Mouse (Mus musculus) bone marrow, adult 2 months (tissue): Measurements from ENCODE around the gene Aph1a. TPM values are rescaled to one million over a fixed set of nuclear protein-coding genes. Genes with fewer than 3 reads are reported as not detected.

Source experiments
- H3K27ac ChIP-seq: fragments of 200-500 bp; 2 replicates; pipeline ENCODE4 v1.5.1; 2012; ENCODE audit warnings: low read depth, mild to moderate bottlenecking, control low read depth, inconsistent platforms, low read length; ENCODE audit not compliant: control insufficient read depth, poor library complexity, insufficient read depth
- H3K4me1 ChIP-seq: fragments of 200-500 bp; 2 replicates; pipeline ENCODE4 v1.6.1; 2011; ENCODE audit warnings: low read length; ENCODE audit not compliant: control insufficient read depth, insufficient read depth
- H3K4me3 ChIP-seq: fragments of 200-500 bp; replicated peaks from 2 replicates; pipeline ENCODE3; 2011; ENCODE audit warnings: mild to moderate bottlenecking, low read depth, low read length, control low read depth; ENCODE audit not compliant: control insufficient read depth
- CTCF ChIP-seq: fragments of 200-500 bp; IDR thresholded peaks from 2 replicates; pipeline ENCODE4 v1.5.1; 2011; ENCODE audit warnings: low read length, control low read depth; ENCODE audit not compliant: control insufficient read depth, insufficient read depth
- POLR2A ChIP-seq: fragments of 200-500 bp; IDR thresholded peaks from 2 replicates; pipeline ENCODE4 v1.6.1; 2011; ENCODE audit warnings: low read depth, mild to moderate bottlenecking, control low read depth, low read length, borderline replicate concordance; ENCODE audit not compliant: control insufficient read depth
- WGBS: fragments of 180-500 bp; shearing (Covaris S2); methylation state at CpG from one replicate; pipeline ENCODE4 v1.1.7; 2018; 5-methylcytosine and 5-hydroxymethylcytosine counted together
- polyA plus RNA-seq: library from polyadenylated mRNA; stranded (reverse); fragments of >200 nt; gene quantifications from 2 replicates; pipeline ENCODE4 v1.2.4, GENCODE M21; 2011; ENCODE audit warnings: low replicate concordance; ENCODE audit not compliant: missing spikeins, insufficient read depth, insufficient read length

The Aph1a gene
- polyA plus RNA-seq, 1 experiment: 38.4 TPM

- no peak overlapping the region for H3K27ac ChIP-seq
- peaks cover 1% of the 10 kb centered on the region for H3K4me1 ChIP-seq
- 22% methylated on average over 4 of the region's 4 CpGs for WGBS
- no peak overlapping the region for H3K4me3 ChIP-seq
- TF ChIP-seq CTCF: no peak
- no peak for TF ChIP-seq POLR2A
Measured at GRCm38 (mm10) chr3:95924185-95924584, 30.4 kb downstream of the Aph1a start.

DNA sequence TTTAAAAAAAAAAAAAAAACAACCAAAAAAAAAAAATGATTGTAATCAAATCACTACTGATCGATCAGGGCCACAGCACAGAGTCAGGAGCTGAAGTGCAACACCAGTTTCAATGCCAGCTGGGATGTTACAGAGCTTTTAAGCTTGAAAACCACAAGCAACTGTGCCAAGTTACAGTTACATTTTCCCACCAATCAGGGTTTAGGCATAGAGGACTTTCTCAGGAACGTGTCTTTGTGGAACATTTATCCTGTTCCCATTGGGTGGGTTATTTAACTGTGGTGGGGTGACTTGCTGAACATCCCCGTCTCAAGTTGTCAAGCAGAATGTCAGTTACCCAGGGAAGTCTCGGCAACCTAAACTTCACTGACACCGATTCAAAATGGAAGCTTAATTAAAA, 31.3 kb downstream of the Aph1a start:
- no peak overlapping the region for H3K27ac ChIP-seq
- TF ChIP-seq POLR2A (no peak), CTCF (no peak)
- peaks cover 1% of the 10 kb centered on the region for H3K4me1 ChIP-seq
- WGBS: 31% methylated on average over 5 of the region's 5 CpGs
- no peak overlapping the region for H3K4me3 ChIP-seq

DNA sequence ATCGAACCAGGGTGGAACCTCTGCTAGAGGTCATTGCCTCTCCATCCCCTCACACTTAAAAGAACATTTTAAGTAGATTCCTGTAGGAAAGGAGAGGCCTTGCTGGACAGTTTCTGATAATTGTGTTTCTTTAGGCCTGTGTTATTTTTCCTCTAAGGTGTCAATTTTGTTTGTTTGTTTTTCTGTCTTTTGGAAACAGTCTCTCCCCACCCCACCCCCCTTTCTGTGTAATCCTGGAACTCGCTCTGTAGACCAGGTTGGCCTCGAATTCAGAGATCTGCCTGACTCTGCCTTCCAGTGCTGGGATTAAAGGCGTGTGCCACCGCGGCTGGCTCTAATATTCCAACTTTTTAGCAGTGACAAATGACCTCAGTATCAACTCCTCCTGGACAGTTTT, 34.5 kb downstream of the Aph1a start:
- peak overlapping the region; percentile 62 for H3K27ac ChIP-seq
- peaks cover 1% of the 10 kb centered on the region for H3K4me1 ChIP-seq
- WGBS: 37% methylated on average over 6 of the region's 6 CpGs
- peak overlapping the region; percentile 68 for H3K4me3 ChIP-seq
- TF ChIP-seq POLR2A (no peak), CTCF (no peak)

DNA sequence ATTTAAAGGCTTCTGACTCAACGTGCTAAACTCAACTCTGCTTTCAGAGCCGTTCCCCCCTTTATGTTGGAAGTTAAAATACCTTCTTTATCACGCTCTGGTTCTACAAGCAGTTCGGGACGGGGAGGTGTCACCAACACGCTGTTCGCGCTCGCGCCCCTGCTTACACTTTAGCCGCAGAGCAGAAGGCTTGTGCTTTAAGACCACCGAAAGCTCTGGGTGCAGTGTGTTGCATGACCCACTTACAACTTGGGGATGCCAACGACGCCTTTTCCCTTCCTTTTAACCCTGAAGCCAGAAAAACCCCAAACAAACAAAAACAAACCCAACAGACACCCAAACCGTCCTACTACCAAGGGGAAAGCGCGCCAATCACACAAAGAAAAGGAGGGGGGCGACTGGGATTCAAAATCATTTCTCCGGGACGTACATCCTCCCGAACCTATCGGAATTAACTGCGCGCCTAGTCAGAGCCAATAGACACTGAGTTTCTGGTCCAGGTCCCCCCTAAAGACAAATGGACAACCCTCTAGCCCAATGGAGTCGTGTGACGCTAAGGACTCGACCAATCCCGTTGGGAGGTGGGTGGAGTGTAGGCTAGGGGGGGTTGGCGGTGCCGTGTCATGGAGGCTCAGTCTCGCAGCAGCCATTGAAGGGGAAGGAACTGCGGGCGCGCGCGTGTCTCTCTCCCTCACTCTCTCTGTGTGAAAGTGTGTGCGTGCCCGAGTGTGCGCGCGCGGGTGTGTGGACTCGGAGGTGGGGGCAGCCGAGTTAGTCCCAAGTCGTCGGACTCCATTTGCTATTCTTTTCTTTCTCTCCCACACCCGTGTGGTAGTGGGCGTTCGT, 35.1 kb downstream of the Aph1a start, which contains the start of gene Anp32e:
Gene Anp32e, plus strand, starts transcription at position 589 of the 846 bp plus-strand sequence.
- WGBS: under 1% methylated on average over 49 of the region's 49 CpGs

DNA sequence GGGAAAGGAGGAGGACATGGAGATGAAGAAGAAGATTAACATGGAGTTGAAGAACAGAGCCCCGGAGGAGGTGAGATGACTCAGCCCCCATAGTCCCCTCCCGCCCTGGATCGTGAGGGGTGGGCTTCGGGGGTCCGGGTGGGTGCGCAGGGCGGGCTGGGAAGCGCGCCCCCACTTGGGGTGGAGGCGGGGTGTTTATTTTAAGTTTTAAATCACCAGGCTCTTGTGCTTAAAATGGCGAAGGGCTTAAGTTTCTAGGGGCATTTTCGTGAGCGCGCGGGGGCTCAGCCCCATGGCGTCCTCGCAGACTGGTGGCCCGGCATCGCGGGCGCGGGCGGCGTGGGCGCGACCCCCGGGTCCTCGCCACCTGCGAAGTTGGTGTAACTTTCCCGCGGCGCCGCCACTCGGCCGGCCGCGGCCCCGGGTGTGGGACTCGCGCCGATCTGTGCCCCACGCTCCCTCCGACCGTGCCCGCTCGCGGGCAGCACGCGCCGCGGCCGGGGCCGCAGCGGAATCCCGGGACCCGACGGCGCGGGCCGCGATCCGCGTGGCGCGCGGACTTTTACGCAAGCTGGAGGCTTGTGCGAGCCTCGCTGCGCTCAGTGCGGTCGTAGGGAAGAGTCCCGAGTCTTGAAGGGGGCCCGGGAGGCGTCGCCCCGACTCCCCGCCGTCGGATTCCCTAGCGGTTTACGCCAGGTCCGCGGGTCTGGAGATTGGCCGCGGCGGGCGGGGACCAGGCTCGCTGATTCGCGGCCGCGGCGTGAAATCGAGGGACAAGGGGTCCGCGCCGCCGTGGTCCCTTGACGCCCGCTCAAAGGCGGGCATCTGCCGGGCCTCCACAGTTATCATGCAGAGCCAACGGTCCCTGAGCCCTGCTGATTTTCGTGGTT, 36.1 kb downstream of the Aph1a start:
- under 1% methylated on average over 105 of the region's 105 CpGs for WGBS
- no peak for TF ChIP-seq CTCF
- TF ChIP-seq POLR2A: peak; percentile 33; the same call in 1 of the 2 replicates
- H3K4me1 ChIP-seq: peaks cover 1% of the 10 kb centered on the region; the same call in 1 of the 2 replicates
- H3K27ac ChIP-seq: peak overlapping the region; percentile 73
- peak overlapping the region; percentile 96 for H3K4me3 ChIP-seq

More for the DNA sequence above, 35.1 kb downstream of the Aph1a start, which contains the start of gene Anp32e:
- Histone ChIP-seq H3K4me1 (peaks cover 1% of the 10 kb centered on the region; the same call in 1 of the 2 replicates), H3K27ac (peak within 1 kb of the TSS; percentile 73), H3K4me3 (peak within 1 kb of the TSS; percentile 96)
- no peak for TF ChIP-seq CTCF
- TF ChIP-seq POLR2A: peak; percentile 100

DNA sequence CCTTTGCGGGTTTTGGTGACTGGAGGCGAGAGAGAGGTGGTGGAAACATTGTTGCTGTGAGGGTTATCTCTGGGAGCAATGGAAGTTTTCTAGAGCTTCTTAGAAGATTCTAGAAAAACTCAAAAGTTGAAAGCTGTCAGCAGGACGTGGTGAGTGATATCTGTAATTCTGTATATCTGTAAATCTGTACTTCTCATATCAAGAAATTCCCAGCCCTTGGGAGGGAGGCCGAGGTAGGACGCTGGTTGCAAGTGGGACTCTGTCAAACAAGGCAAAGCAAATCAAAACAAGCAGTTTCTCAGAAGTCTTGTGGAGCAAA, 36.7 kb downstream of the Aph1a start:
- Histone ChIP-seq H3K4me1 (peaks cover 1% of the 10 kb centered on the region; the same call in 1 of the 2 replicates), H3K4me3 (peak overlapping the region; percentile 96), H3K27ac (peak overlapping the region; percentile 73)
- TF ChIP-seq POLR2A (no peak), CTCF (no peak)
- 0% methylated on average over 5 of the region's 5 CpGs for WGBS

- Histone ChIP-seq H3K4me1 (peaks cover 1% of the 10 kb centered on the region; the same call in 1 of the 2 replicates), H3K4me3 (no peak overlapping the region), H3K27ac (no peak overlapping the region)
- WGBS: 73% methylated on average over 1 of the region's 1 CpGs
- TF ChIP-seq CTCF (no peak), POLR2A (no peak)
Measured at GRCm38 (mm10) chr3:95931471-95931870, 37.7 kb downstream of the Aph1a start.

- H3K4me1 ChIP-seq: peaks cover 1% of the 10 kb centered on the region; the same call in 1 of the 2 replicates
- H3K27ac ChIP-seq: no peak overlapping the region
- no peak overlapping the region for H3K4me3 ChIP-seq
- 45% methylated on average over 1 of the region's 1 CpGs for WGBS
- TF ChIP-seq POLR2A (no peak), CTCF (no peak)
Measured at GRCm38 (mm10) chr3:95932157-95932556, 38.4 kb downstream of the Aph1a start.
